Mouse (Mus musculus) liver, embryonic 16.5 days (tissue): ENCODE measurements at regions not wholly inside any gene's neighbourhood (a gene's known extent, or its start where the extent isn't known, plus 50 kb on each side); places are given as distances from the start of the nearest gene placed in this dataset.

Experiments used
- ATAC-seq: fragments of 200-750 bp; cut with Nextera tagmentation; 2 replicates; pipeline ENCODE4 v1.8.0; 2017; ENCODE audit warnings: low read depth, mild to moderate bottlenecking, moderate number of reproducible peaks, moderate library complexity
- H3K27ac ChIP-seq: fragments of 300-500 bp; sonication (generic); 2 replicates; pipeline ENCODE4 v1.5.1; 2014; ENCODE audit warnings: mild to moderate bottlenecking, low read length
- H3K27me3 ChIP-seq: fragments of 300-500 bp; sonication (generic); 2 replicates; pipeline ENCODE4 v1.6.1; 2014; ENCODE audit warnings: low read depth, low read length, mixed read lengths; ENCODE audit not compliant: control insufficient read depth, insufficient read depth
- H3K36me3 ChIP-seq: fragments of 300-500 bp; sonication (generic); 2 replicates; pipeline ENCODE4 v1.6.1; 2014; ENCODE audit warnings: mild to moderate bottlenecking; ENCODE audit not compliant: control insufficient read depth, insufficient read depth
- H3K4me1 ChIP-seq: fragments of 300-500 bp; sonication (generic); 2 replicates; pipeline ENCODE4 v1.6.1; 2014; ENCODE audit warnings: low read depth, low read length, mixed read lengths; ENCODE audit not compliant: control insufficient read depth
- H3K4me2 ChIP-seq: fragments of 300-500 bp; sonication (generic); 2 replicates; pipeline ENCODE4 v1.6.1; 2014; ENCODE audit warnings: low read depth, low read length, mixed read lengths
- H3K4me3 ChIP-seq: fragments of 300-500 bp; sonication (generic); 2 replicates; pipeline ENCODE4 v1.5.1; 2014; ENCODE audit warnings: low read depth, mild to moderate bottlenecking, low read length
- H3K9ac ChIP-seq: fragments of 300-500 bp; sonication (generic); 2 replicates; pipeline ENCODE4 v1.6.1; 2014; ENCODE audit warnings: low read depth, low read length
- H3K9me3 ChIP-seq: fragments of 300-500 bp; sonication (generic); replicated peaks from 2 replicates; pipeline ENCODE4 v1.6.1; 2016; ENCODE audit warnings: low read length; ENCODE audit not compliant: control insufficient read depth
- WGBS: fragments of 180-500 bp; shearing (Covaris S2); extraction: QIAGEN DNeasy Blood & Tissue Kit; methylation state at CpG from one replicate; pipeline ENCODE4 v1.1.7; 2014; ENCODE audit not compliant: insufficient replicate concordance; 5-methylcytosine and 5-hydroxymethylcytosine counted together

DNA sequence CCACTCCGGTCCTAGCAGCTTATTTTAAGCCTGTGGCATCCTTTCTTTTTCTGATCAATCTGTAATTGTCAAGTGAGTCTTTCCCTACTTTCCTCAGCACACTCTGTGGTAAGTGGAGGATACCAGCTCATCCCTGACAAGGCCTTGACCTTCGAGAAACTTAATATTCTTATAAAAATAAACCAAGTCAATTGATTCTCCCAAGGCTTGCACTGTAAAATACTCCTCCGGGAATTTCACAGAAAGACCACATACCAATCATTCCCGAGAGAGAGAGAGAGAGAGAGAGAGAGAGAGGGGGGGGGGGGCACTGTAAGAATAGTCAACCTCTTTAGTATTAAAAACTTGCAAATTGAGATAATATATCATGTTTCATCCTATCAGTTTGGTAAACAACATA lies 173.1 kb upstream of the Tank start:
- peaks cover 4% of the 10 kb centered on the region for H3K4me1 ChIP-seq
- H3K4me2 ChIP-seq = no peak overlapping the region
- WGBS = 56% methylated on average over 4 of the region's 4 CpGs
- ATAC-seq = no peak
- H3K27ac ChIP-seq = no peak overlapping the region
- H3K27me3 ChIP-seq = no peaks in the 10 kb centered on the region
- H3K36me3 ChIP-seq = no peaks in the 10 kb centered on the region
- H3K4me3 ChIP-seq = no peak overlapping the region
- no peak overlapping the region for H3K9ac ChIP-seq
- no peaks in the 10 kb centered on the region for H3K9me3 ChIP-seq

DNA sequence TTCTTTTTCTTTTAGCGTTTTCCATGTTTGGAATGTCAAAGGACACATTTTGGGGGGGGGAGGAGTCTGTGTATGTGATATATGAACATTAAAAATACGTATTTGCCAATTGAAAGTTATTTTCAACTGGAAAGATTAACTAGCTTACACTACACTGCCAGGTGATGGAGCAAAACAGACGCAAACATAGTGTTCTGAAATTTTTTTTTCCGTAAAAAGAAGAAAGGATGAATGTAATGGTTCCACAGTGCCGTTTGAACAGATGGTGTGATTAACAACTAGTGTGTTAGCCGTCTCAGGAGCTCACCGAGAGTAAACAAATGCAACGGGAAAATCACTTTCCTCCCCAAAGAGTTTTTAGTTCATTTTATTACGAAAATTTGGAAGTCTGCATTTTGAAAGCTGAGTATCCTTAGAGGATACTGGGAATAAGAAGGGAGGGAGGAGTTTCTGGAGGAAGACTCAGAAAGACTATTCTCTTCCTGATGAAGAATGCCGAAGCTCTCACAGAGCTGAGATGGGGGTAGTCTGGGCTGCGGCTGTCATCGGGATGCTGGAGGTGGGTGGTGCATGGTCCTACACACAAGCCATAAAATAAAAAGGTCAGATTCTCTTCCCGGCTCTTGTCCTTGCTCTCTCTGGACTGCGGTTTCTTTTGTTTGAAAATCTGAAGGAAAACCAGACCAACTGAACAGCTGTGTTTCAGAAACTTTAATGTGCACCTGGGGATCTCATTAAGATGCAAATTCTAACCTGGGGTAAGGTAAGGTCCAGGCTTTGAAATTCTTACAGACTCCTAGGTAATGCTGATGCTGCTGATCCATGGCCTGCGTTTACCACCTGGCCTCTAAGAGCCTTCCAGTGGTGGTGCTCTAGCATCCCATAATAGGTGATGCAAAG lies 175.5 kb upstream of the Tank start:
- H3K4me3 ChIP-seq = peak overlapping the region; percentile 39; the same call in 1 of the 2 replicates
- H3K9ac ChIP-seq = no peak overlapping the region
- 13% methylated on average over 15 of the region's 15 CpGs for WGBS

DNA sequence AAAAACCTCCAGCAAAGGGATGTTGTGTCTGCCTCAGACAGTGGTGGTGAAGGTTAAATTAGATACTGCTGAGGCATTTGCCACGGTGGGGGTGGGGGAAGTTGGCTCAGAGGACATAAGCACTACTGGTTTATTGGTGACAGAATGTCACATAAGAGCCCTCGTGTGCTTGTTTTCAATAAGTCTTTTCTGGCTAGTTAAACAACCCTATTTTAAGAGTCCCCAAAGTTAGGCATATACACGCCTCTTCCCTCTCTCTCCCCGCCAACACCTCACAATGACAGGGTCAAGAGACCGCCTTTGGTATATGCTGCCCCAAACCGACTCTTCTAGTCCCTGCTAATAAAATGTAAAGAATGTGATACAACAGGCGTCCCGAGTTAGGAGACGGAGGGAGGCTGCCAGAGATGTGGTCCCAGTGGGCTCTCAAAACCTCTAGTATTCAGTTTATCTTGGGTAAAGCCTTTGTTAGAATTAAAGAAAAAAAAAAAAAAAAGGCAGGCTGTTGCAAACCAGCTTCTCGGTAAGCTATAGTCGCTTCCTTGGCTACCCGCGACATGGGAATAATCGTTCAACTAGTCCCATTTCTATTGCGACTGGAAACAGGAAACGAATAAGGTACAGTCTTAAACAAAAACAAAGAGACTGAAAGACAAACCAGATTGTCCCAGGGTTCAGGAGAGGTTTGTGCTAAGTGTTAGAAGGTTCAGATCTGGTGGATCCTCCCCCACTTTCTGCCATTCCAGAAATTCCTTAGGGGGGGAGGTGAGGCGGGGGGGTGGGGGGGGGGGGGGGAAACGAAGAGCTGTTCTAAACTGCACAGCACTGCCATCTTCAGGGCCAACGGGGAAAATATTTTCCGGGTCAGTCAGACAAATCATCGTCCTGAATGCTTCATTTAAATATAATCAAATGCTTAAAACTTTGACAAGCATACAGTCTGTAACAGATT lies 176.5 kb upstream of the Tank start:
- 1% methylated on average over 21 of the region's 21 CpGs for WGBS
- Histone ChIP-seq H3K9ac (no peak overlapping the region), H3K27ac (no peak overlapping the region), H3K4me1 (peaks cover 4% of the 10 kb centered on the region), H3K4me2 (peak overlapping the region; percentile 48), H3K36me3 (no peaks in the 10 kb centered on the region), H3K27me3 (no peaks in the 10 kb centered on the region), H3K4me3 (peak overlapping the region; percentile 39), H3K9me3 (no peaks in the 10 kb centered on the region)
- ATAC-seq = peak; percentile 51

More for the DNA sequence above, 175.5 kb upstream of the Tank start:
- H3K36me3 ChIP-seq = no peaks in the 10 kb centered on the region
- H3K4me1 ChIP-seq = peaks cover 4% of the 10 kb centered on the region
- peak overlapping the region; percentile 48 for H3K4me2 ChIP-seq
- no peaks in the 10 kb centered on the region for H3K9me3 ChIP-seq
- H3K27ac ChIP-seq = no peak overlapping the region
- no peaks in the 10 kb centered on the region for H3K27me3 ChIP-seq
- no peak for ATAC-seq

DNA sequence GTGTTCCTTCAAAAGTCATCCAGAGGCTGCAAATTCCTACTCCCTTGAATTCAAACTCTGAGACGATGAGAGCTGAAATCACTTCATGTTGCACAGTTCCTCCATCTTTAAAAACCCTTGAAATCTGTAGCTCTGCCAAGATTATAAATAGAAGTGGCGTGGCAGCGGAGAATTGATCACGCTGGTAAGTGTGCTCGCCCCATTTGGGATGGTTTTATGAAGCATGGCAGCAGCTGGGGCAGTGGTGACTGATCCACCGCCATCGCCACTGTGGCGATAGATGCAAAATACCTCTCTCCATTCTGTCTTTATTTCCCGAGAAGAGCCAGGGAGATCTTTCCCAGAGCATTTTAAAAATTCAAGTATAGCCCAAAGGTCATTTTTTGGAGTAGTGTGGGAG lies 179.8 kb upstream of the Tank start:
- no peak overlapping the region for H3K4me2 ChIP-seq
- no peak overlapping the region for H3K27ac ChIP-seq
- H3K4me3 ChIP-seq = no peak overlapping the region
- no peak overlapping the region for H3K9ac ChIP-seq
- no peak for ATAC-seq
- no peaks in the 10 kb centered on the region for H3K9me3 ChIP-seq
- H3K36me3 ChIP-seq = no peaks in the 10 kb centered on the region
- 68% methylated on average over 9 of the region's 9 CpGs for WGBS
- H3K27me3 ChIP-seq = no peaks in the 10 kb centered on the region
- H3K4me1 ChIP-seq = peaks cover 4% of the 10 kb centered on the region

DNA sequence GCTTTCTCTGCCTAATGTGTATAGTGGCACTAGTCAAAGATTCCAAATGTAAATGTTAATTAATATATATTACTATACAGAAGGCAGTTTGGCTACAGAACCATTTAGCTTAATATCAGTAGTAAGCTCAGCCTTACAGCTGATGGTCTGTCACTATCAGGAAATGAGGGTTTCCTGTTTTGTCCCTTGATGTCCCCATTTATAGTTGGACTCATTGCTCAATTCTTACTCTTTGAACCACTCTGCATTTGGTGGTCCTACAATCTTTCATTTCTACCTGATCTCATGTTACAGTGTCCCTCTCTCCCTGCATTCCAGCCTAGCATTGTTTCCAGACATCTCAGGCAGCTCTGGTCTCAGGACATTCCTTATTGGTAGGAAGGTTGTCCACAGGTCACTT lies 188.8 kb upstream of the Tank start:
- ATAC-seq = no peak
- Histone ChIP-seq H3K4me3 (no peak overlapping the region), H3K9me3 (no peaks in the 10 kb centered on the region), H3K4me2 (no peak overlapping the region), H3K36me3 (no peaks in the 10 kb centered on the region), H3K4me1 (no peaks in the 10 kb centered on the region), H3K27ac (no peak overlapping the region), H3K27me3 (no peaks in the 10 kb centered on the region), H3K9ac (no peak overlapping the region)

DNA sequence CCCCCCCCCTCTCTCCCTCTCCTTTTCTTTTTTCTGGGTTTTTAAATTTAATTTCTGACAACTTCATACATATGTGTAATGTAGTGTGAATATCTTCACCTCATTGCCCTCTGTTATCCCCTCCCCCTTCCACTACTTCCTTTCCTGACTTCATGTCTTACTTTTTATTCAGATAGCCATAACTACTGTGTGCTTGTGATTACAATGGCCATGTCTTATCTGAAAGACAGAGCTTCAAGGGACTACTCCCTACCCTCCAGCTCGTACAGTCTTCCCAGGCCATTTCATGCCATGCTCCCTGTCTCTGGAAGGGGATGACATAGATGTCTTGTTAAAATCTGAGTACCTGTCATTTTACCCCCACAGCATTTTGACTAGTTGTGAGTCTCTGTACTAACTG lies 189.2 kb upstream of the Tank start:
- no peak overlapping the region for H3K27ac ChIP-seq
- H3K9me3 ChIP-seq = no peaks in the 10 kb centered on the region
- no peaks in the 10 kb centered on the region for H3K27me3 ChIP-seq
- H3K36me3 ChIP-seq = no peaks in the 10 kb centered on the region
- H3K9ac ChIP-seq = no peak overlapping the region
- no peak overlapping the region for H3K4me2 ChIP-seq
- 15% methylated on average over 1 of the region's 1 CpGs for WGBS
- ATAC-seq = no peak
- H3K4me3 ChIP-seq = no peak overlapping the region
- no peaks in the 10 kb centered on the region for H3K4me1 ChIP-seq

DNA sequence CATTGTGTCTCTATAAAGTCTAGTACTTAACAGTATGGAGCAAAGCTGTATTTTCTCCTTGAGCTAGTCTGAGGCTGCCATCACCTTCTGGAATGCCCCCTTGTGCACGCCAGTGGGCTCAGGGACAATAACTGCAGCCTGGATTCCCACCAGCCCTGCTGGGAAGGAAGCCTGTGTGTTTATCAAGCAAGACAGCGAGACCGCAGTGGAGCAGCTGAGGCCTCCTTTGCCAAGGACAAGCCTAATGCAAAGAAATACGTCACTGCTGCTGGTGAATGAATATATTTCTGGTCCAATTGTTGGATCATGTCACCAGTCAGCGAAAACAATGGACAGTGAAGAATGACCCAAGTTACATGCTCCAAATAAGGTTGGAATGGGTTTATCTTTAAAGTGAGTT lies 190.8 kb upstream of the Tank start:
- no peaks in the 10 kb centered on the region for H3K27me3 ChIP-seq
- H3K27ac ChIP-seq = no peak overlapping the region
- ATAC-seq = no peak
- no peaks in the 10 kb centered on the region for H3K4me1 ChIP-seq
- H3K4me3 ChIP-seq = no peak overlapping the region
- no peaks in the 10 kb centered on the region for H3K9me3 ChIP-seq
- 34% methylated on average over 5 of the region's 5 CpGs for whole genome bisulfite sequencing
- no peak overlapping the region for H3K9ac ChIP-seq
- H3K36me3 ChIP-seq = no peaks in the 10 kb centered on the region
- H3K4me2 ChIP-seq = no peak overlapping the region

DNA sequence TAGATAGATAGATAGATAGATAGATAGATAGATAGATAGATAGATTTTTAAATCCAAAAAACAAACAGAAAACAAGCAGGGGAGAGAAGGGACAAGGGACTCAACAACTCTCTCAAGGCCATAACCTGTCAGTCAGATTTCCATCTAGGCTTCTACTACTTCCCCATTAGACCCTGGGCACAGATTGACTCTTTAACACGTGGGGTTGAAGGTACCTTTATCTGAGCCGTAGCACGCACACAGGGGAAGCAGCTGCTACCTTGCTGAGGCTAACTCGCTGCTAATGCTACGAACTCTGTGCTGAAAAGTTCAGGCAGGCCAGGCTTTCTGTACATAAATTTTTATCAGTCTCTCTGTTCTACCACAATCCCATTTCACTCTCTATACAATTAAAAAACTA lies 191.4 kb upstream of the Tank start:
- Histone ChIP-seq H3K9ac (no peak overlapping the region), H3K4me3 (no peak overlapping the region), H3K4me2 (no peak overlapping the region), H3K9me3 (no peaks in the 10 kb centered on the region), H3K27me3 (no peaks in the 10 kb centered on the region), H3K4me1 (no peaks in the 10 kb centered on the region), H3K27ac (no peak overlapping the region), H3K36me3 (no peaks in the 10 kb centered on the region)
- no peak for ATAC-seq
- 23% methylated on average over 5 of the region's 5 CpGs for WGBS

DNA sequence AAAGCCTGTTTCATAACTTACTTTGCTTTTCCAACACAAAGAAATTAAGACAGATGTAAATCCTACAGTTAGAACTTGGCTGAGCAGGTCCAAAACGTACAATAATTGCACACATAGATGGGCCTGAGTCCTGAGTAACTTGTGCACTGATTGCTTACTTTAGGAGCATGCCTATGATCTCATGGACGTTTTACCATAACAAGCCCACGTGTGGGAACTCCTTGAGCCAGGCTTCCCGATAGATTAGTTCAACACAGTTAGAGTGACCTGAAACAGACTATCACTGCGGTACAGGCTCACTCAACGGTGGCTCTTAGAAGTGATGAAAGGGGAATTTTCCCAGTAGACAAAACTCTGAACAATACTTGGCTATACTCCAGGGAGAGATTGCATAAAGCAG lies 193.9 kb upstream of the Tank start:
- H3K27ac ChIP-seq = no peak overlapping the region
- H3K4me3 ChIP-seq = no peak overlapping the region
- ATAC-seq = no peak
- H3K36me3 ChIP-seq = no peaks in the 10 kb centered on the region
- 54% methylated on average over 6 of the region's 6 CpGs for WGBS
- H3K9ac ChIP-seq = no peak overlapping the region
- no peak overlapping the region for H3K4me2 ChIP-seq
- no peaks in the 10 kb centered on the region for H3K4me1 ChIP-seq
- H3K27me3 ChIP-seq = no peaks in the 10 kb centered on the region
- H3K9me3 ChIP-seq = no peaks in the 10 kb centered on the region
